Mouse (Mus musculus): ENCODE measurements around the gene Fgfr2.
"Not testable (repeated sequence)": the region's sequence is repeated elsewhere in the genome, so short reads cannot be mapped to it uniquely, and the experiment has no call there.

Fgfr2 gene

DNA sequence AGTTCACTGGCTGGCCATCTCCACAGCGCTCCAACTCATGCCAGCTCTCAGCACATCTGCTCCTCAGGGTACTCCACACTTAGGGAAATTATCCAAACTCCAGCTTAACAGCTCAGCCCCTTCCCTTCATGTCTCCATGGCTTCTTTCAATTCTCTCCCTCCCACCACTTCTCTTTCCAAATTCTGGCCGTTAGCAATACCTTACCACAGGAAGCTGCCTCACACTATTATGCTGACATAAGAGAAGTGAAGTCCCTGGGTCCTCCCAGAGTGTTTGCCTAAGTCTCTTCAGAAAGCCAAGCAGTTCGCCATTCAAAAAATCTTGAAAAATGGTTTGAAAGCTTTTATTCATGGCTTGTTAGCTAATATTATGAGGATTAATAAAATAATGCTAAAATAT is 2649.3 kb downstream of the Fgfr2 start:
- DNase-seq: no peak

DNA sequence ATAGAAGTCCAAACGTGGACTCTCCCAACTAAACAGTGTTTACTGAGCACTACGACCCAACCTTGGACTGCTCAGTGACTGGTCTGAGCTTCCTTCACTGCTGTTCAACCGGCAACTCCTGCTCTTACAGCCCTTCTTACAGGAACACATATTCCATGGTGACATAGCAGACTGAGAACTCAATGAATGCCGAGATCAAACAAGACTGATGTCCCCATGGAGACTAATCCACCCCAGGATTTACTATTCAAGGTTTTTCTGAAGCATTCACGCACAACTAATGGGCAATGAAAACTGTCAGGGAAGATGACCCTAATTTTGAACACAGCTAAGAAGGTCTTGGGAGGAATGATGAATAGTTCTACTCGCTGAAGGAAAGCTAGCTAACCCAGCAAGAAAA is 2650.5 kb downstream of the Fgfr2 start:
- no peak for DNase-seq

DNA sequence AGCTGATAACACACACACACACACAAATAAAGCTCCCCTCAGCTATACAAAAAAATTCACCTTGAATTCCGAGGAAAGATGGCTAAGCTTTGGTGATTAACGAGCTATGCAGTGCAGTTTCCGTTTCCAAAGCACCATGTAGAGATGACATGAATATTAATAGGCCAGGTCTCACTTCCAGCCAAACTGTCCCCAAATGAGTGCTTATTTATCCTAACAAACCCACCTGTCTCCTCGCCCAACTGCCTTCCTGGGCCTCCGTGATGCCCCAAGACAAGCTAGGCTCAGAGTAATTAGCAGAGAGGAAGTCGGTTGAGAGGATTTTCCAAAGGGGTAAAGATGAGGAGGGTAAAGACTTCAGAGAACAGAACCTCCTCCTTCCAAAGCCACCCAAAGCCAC is 2652.1 kb downstream of the Fgfr2 start:
- no peak for DNase-seq

DNA sequence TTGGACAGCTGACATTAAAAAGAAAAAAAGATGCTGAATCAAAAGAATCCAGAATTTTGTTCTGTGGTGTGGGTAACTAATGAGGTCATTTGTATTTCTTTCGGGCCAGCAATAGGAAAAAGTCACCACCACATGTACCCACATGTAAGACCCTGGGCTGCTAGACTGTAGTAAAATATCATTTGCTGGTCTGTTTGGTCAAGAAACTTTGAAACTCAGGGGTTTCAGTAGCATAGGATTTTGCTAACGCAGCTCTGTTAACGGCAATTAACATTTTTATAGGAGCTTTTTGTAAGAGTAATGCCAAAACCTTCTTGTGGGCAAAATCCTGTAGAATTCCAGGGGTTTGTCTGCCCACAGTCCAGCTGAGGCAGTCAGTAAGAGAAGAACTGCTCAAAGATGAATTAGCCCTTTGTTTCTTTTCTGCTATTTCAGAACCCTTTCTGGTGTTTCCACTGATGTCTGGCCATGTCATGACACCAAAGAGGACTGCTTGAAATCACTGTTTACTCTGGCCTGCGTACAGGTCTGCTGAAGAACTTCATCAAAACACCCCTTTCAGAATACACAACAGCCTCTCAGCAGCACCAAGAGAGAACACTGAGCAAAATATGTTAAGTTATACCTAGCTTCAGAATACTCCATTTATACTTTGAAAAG is 2667.4 kb downstream of the Fgfr2 start:
- no peak for DNase-seq

DNA sequence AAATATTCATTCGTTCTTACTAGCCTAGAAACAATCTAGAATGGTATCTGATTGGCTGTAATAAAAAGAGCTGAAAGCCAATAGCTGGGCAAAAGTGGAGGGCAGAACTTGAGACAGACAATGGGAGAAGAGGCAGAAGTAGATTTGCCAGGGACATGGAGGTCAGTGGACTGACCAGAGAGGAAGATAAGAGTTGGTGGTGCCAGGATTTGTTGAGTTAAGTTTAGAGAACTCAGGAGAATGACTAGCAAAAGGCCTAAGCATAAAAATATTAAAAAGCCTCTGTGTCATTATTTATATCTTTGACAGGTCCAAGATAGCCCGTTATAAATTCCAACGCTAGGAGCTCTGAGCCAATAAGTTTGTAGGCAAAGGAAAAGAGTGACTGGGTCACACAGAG is 2668.9 kb downstream of the Fgfr2 start:
- no peak for DNase-seq

DNA sequence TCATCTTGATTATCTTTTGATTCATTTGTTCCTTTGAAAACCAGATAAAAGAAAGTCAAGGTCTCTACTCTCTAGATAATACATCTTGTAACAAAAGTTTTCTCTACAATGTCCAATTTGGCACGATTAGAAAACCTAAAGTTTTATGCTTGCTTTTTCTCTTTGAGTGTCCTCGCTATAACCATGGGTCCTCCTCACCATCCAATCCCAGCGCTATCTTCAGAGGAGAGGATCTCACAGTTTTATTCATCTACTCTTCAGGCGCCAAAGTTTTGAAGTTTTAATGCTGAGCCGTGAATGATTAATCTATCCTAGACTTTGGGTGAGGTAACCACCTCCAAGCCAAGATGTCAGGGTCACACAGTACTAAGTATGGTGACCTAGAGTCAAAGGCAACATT is 2687.4 kb downstream of the Fgfr2 start:
- no peak for DNase-seq

DNA sequence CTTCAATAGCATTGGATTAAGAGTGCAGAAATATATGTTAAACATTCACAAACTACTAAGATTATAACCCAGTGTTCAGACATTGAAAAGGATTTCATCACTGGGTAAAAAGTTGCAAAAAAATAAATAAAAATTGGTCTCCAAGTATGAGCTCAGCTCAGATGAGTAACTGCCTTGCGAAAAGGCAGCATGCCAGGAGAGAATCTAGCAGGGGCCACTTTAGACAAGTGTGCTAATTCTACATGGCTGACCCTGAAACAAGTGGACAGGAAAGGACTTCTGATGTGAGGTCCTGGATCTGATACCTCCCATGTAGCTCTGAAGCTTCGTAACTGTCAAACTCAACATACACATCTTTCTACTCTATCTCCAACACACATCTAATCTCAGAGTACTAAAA is 2691.0 kb downstream of the Fgfr2 start:
- no peak for DNase-seq

DNA sequence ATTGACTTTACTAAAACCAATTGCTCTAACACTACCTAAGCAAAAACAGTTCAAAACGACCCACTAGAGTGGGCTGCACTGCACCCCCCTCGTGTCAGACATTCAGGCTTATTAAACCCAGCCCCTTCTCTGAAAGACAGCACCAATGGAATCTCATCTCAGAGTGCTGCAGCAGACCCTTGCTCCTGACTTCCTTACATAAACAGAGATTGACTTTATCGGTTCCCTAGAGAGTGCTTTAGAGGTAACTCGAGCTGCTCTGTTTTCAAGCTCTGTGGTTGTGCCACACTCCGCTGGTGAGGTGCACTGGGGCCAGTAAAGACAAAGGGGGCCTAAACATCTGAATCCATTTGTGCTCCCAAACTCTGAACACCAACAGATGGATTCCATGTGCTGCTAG is 2696.6 kb downstream of the Fgfr2 start:
- no peak for DNase-seq

DNA sequence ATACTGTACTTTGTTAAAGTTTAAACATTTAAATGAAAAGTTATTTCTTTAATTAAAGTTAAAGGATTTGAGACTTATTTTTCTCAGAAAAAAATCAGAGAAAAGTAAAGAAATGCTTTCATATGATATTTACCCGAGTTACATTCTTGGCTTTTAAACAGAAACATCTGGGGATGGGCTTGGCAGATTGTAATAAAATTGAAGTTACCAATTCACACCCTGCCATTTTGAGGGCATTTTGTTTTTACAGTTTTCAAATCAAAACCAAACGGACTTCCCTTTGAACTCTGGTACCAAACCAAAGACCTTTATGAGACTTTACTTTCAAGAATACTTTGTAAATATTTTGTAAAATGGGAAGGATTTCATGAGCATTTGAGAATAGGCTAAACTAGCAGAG is 2697.2 kb downstream of the Fgfr2 start:
- DNase-seq: no peak

DNA sequence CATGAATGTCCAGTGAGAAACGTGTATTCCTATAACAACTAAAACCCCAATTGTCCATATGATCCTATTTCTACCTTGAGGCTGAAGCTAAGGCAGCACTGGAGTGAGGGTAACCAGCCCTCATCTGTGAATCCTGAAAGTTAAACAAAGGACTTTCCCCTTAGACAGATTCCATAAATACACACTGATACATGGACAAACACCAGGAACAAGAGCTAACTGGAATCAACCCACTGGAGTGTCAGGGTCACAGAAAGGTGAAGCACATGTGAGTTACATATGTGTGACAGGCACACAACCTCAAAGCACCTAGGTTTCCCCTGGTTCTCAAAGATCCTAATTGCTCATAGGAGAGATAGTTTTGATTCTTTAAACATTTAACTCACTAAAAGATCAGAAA is 2703.2 kb downstream of the Fgfr2 start:
- no peak for DNase-seq

DNA sequence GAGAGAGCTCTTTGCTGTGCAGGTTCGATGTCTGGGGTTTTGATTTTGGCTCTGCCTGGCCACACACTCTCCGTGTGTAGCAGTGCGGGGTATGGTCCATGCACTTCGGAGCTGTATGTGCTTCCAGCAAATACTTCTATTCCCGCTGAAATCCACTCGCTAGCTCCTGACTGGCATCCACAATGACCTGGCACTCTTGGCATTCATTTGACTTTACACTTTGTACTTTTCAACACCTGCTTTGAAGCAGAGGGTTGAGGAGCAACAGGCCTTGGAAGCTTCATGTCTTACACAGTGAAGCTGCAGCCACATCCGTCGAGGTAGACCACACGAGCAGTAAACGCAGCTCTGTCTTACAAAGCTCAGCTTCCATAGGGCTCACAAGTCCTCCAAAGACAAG is 2715.5 kb downstream of the Fgfr2 start:
- DNase-seq: no peak

DNA sequence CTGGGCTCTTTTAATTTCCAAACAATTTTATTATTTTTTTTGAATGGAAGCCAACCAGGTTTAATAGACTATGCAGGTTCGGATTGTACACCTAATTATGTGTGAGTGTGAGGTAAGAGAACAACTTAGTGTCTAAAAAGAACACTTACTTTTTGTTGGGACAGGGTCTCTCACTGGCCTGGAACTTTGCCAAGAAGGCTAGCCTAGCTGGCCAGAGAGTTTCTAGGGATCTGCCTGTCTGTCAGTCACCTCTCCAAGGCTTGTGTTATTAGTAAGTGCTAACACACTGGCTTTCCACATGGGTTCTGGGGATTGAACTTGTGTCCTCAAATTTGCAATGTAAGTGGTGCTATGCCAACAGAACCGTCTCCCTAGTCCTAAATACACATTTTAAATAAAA is 2719.8 kb downstream of the Fgfr2 start:
- DNase-seq: no peak

DNA sequence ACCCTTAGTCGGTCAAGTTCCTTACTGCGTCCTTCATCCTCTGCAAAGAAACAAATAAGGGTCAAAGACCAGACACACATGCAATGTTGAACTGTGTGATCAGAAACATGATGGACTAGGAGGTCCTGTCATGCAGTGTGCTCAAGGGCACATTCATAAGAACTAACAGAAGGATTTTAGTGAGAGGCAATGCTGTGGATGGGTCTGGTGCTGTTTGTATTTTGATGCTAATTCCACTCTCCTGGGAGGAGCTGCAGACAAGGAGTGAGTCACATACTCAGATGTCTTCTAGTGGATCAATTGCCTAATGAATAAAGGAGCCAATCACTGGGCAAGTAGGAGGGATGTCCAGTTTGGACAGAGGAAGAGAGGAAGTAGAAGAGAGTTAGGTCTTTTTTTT is 2728.5 kb downstream of the Fgfr2 start:
- DNase-seq: no peak

DNA sequence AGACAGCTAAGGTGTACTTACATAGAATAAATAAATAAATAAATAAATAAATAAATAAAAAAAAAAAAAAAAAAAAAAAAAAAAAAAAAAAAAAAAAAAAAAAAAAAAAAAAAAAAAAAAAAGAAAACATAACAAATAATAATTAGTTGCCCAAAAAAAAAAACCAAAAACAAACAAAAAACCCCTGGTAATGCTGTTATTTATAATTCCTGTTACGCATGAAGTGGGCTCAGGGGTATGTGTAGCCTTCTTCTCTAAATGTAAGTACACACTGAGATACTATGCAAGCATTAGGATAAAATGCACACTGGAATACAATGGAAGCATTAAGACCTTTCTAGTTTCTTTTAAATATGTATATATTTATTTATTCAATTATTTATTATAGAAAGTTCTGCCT is 2733.1 kb downstream of the Fgfr2 start:
- DNase-seq: not testable (repeated sequence)

DNA sequence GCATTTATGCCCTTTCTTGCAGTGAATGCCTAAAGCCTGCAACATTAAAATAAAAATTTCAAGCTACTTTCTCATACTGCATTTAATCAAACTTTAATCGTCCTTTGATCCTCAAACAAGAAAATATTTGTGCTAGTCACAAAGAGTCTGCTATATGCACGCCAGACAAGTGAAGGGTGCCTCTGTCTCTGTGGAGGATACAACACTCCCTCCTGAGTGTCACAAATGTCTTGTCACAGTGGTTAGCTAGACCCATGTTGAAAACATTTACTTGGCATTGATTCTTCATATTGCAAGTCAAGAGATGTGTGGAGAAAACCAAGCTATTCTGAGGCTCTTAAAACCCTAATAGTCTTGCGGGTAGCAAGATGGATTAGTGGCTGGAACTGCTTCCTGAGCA is 2736.8 kb downstream of the Fgfr2 start:
- no peak for DNase-seq

DNA sequence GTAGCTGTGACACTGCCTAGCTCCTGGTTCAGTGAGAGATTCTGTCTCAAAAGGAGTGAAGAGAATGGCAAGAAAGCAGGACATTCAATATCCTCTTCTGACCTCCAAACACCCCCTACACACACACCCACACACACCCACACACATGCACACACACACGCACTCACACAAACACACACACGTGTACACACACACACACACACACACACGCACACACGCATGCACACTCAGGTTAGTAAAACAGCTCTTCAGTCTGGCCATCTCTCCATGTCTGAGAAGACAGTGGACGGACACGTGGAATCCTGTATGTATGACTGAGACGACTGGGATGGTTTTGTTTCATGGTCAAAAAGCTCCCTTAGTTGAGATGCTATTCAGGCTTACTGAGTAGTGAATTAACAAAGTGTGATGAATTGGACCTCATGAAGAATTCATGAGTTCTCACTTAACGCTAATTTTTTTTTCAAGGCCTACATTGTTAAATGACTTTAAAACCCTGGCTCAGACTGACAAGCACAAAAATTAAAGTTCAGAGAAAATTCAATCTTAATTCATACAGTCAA is 2737.3 kb downstream of the Fgfr2 start:
- no peak for DNase-seq

DNA sequence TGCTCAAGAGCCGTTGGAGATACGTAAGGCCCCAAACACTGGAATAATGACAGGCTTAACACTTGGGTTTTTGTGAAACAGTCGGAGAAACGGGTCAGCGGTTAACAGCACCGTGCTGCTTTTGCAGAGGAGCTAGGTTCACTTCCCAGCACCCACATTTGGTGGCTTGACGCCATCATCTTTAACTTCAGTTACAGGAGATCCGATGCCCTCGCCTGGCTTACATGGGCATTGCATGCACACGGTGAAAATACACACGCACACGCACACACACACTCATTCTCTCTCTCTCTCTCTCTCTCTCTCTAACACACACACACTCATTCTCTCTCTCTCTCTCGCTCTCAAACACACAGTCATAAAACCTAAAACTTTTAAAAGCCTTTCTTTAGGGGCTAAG is 2741.0 kb downstream of the Fgfr2 start:
- no peak for DNase-seq

DNA sequence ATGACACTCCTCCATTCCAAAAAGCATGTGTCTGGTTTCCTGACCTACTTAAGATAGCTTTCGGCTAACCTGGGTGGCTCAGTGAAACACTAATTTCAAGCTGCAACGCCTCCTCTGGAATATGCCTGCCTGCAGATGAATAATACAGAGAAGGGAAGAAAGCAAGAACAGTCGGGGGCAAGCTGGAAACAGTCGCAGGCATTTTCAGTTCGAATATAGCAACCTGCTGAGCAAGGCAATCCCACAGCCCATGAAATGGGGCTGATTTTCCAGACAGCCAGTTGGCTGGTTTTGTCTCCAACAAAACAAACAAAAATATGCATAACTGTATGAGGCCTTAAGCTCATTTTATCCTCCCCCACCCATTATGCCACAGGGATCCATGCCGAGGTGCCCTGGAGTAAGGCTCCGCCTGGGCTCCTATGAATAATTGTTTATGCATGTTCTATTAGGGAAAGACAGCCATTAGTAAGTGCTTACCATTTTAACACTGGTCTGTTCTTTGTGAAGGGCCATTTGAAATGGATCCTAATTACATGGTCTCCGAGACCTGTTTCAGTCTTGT is 2741.7 kb downstream of the Fgfr2 start:
- DNase-seq: no peak

DNA sequence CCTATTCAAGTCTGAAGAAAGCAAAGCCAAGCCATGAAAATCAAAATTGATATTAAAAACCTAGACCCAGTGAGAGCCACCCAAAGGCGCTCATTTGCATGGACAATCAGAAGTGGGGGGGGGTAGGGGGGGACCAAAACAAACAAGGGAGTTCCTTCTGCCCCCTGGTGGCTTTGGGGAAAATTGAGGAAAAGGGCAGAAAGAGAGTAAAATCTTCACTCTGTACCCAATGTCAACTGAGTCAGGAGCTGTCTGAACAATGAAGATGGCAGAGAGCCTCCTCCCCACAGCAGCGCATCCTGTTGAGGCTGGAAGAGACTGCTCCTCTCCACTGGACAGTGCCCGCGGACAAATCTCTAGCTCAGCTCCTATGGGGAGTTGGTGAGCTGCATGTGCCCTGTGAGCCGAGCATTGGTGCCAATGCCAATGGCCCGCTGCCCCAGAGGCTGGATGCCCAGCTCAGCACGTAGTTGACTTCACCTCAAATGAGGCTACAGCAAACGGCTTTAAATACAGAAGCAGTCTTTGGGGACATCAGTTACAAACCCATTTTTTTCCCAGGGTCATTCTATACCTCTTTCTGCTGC is 2742.3 kb downstream of the Fgfr2 start:
- peak; percentile 85 to 86 for DNase-seq

DNA sequence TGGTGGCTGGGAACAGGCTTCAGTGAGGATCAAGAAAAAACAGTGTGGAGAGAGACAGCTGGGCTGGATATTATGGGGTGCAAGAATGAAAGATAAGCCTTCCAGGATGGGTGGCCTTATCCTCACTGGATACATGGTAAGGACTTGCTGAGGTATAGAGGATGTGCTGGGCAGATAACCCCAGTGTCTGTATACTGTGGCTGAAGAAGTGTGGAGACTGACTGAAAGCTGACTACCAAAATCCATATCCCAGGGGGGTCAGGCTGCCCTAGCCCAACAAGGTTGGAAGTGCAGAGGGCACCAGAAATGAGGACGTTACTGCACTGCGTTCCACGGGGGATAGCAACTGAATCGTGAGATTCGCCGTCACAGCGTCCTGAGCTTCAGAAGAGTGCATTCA is 2742.8 kb downstream of the Fgfr2 start:
- no peak for DNase-seq

DNA sequence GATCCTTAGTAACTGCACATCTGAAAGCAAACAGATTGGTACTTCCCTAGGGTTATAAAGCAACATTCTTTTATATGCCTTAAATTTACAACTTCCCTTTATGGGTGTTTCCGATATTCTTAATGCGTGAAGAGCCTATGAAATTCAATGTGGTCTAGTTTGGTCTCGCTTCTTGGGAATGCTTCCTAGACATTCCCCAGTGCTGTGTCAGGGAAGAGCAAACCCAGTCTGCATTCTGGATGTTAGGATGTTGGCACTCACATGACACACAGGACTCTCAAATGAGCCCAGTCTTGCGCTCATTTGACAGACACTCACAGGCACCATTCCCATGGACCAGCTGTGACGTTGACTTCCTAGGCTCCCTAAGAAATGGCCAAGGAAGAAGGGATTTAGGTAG is 2743.3 kb downstream of the Fgfr2 start:
- DNase-seq: no peak

DNA sequence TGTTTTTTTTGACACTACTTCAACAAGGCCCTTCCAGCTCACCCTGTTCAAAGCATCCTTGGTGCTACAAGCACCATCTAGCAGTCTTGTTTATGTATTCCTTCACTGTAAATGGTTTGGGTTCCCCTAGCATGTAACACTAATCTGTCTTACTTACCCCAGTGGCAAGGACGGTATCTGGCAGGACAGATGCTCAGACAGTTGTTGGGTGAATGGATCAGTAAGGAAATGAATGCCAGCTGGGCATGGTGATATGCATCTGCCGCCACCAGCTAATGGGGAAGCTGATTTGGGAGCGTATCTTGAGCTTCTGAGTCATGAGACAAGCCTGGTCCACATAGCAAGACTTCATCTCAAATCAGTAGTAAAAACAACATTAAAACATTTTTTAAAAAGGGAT is 2744.8 kb downstream of the Fgfr2 start:
- DNase-seq: no peak

DNA sequence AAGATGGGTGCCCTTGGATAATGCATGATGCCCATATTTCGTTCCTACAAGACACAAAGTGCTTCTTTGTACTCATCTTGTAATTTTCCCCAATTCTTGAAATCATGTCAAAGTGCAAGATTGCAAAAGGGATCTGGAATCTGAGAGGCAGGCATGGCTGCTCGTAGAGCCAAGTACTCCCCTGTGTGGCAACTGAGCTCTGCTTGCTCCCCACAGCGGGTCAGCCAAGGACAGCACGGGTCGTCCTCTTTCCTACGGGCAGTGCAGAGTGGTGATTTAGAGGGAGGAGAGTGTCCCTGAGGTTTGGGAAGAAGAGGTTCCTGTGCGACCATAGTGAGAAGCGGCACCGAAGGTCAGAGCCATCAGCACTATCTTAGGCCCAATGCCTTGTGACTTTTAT is 2748.8 kb downstream of the Fgfr2 start:
- no peak for DNase-seq

DNA sequence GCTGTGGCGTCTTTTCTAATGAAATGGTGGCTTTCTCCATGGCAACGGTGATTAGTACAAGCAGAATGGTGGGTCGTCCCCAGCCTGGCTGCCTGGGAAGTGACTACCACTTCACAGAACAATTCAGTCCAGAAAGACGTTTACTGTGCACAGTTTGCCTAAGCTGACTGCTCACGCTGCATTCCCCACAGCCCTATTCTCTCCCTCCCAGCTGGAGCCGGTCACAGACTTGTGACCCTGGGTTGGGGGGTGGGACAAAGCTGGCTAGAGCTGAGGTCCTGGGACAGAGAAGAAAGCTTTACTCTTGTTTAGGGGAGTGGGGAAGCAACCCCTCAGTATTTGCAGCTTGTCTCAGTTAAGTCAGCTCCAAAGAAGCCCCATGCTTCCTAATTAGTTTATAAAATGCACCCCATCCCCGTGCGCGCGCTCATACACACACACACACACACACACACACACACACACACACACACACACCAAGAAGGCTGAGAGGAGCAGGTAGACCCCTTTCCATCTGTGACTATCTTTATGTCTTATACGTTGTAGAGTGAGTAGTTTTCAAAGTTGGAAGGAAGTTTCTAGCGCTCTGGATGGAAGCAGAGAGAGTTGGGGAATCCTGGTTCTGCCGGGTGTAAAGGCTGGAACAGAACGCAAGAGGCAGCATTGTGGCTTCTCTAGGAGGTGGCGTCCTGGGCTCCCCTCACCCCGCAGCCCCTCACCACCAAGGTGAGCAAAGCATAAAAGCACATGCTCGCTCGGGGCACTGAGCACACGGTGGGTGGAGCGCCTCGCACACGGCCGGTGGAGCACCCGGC is 2754.1 kb downstream of the Fgfr2 start:
- DNase-seq: no peak
